Mouse (Mus musculus) spleen, adult 2 months (tissue): Measurements from ENCODE around the gene Mup19. TPM values are rescaled to one million over a fixed set of nuclear protein-coding genes. Genes with fewer than 3 reads are reported as not detected.

Experiments used
- polyA plus RNA-seq: library from polyadenylated mRNA; depleted of rRNA; stranded (reverse); fragments of >200 nt; gene quantifications from 2 replicates; pipeline ENCODE4 v1.2.3, GENCODE M21; 2012; rRNA removed

Mup19 gene
- polyA plus RNA-seq, 1 experiment, result not detected

Other genes with a start within 250 kb of the Mup19 start
- not detected in 2 replicates for gene Mup17, start 186.4 kb downstream of the Mup19 start, polyA plus RNA-seq
- not detected in 2 replicates for gene Mup18, start 108.1 kb downstream of the Mup19 start, polyA plus RNA-seq
- not detected in 2 replicates for gene Mup5, start 53.0 kb upstream of the Mup19 start, polyA plus RNA-seq